Mouse (Mus musculus) adrenal gland, adult 2 months (tissue): ENCODE measurements around the gene Olfr1087. TPM values are rescaled to one million over a fixed set of nuclear protein-coding genes. Genes with fewer than 3 reads are reported as not detected.
"Not testable (repeated sequence)": the region's sequence is repeated elsewhere in the genome, so short reads cannot be mapped to it uniquely, and the experiment has no call there.

ENCODE experiments used
- DNase-seq: peaks from one replicate; pipeline ENCODE4 v3.0.0; 2021
- long read RNA-seq: library from polyadenylated mRNA; stranded (forward); transcript quantifications from one replicate; pipeline ENCODE4 v2.0.0, GENCODE M21; 2021
- polyA plus RNA-seq: library from polyadenylated mRNA; depleted of rRNA; stranded (reverse); fragments of >200 nt; gene quantifications from 2 replicates; pipeline ENCODE4 v1.2.3, GENCODE M21; 2012; rRNA removed
- total RNA-seq, 2 experiments: library from RNA; stranded (reverse); gene quantifications; 2 replicates each; pipeline ENCODE4 v1.2.3; 2021

Gene Olfr1087
- not detected for total RNA-seq
- not detected in 2 replicates for polyA plus RNA-seq
- long read RNA-seq, result 0 reads

- no peak for DNase-seq
These were observed at the start of gene Olfr1087 for GRCm38 (mm10) chr2:86698295-86698694. Olfr1087 (minus strand) TSS chr2:86698395.

- DNase-seq, result no peak
These were observed 35.4 kb upstream of the Olfr1087 start, which contains the start of gene Olfr1089 for GRCm38 (mm10) chr2:86733601-86734000. Olfr1089 (minus strand) TSS chr2:86733701.

GRCm38 (mm10) chr2:86679992-86680391, 18.2 kb downstream of the Olfr1087 start, which contains the start of gene Olfr1086:
Olfr1086 (minus strand) TSS chr2:86680092.
- DNase-seq, result no peak

- no peak for DNase-seq
These were observed 36.3 kb downstream of the Olfr1087 start, which contains the start of gene Olfr1085 for GRCm38 (mm10) chr2:86661919-86662318. Olfr1085 (minus strand) TSS chr2:86662019.

- DNase-seq, result not testable (repeated sequence)
These were observed 58.6 kb downstream of the Olfr1087 start, which contains the start of gene Olfr1084 for GRCm38 (mm10) chr2:86639625-86640024. Olfr1084 (minus strand) TSS chr2:86639725.

Other genes with a start within 250 kb of the Olfr1087 start
- gene Olfr1065, start 247.8 kb downstream of the Olfr1087 start, total RNA-seq, result not detected
- not detected in 2 replicates for gene Olfr1065, start 247.8 kb downstream of the Olfr1087 start, polyA plus RNA-seq
- gene Olfr1066, start 242.1 kb downstream of the Olfr1087 start, total RNA-seq, result not detected
- not detected in 2 replicates for gene Olfr1066, start 242.1 kb downstream of the Olfr1087 start, polyA plus RNA-seq
- not detected for gene Olfr228, start 211.0 kb downstream of the Olfr1087 start, total RNA-seq
- not detected in 2 replicates for gene Olfr228, start 211.0 kb downstream of the Olfr1087 start, polyA plus RNA-seq
- gene Olfr1076, start 189.9 kb downstream of the Olfr1087 start, total RNA-seq, result not detected
- not detected in 2 replicates for gene Olfr1076, start 189.9 kb downstream of the Olfr1087 start, polyA plus RNA-seq
- gene Olfr1079, start 155.9 kb downstream of the Olfr1087 start, total RNA-seq, result not detected
- gene Olfr1079, start 155.9 kb downstream of the Olfr1087 start, polyA plus RNA-seq, result not detected in 2 replicates
- not detected for gene Olfr1080, start 140.2 kb downstream of the Olfr1087 start, total RNA-seq
- not detected in 2 replicates for gene Olfr1080, start 140.2 kb downstream of the Olfr1087 start, polyA plus RNA-seq
- not detected for gene Olfr1082, start 99.4 kb downstream of the Olfr1087 start, total RNA-seq
- not detected in 2 replicates for gene Olfr1082, start 99.4 kb downstream of the Olfr1087 start, polyA plus RNA-seq
- gene Olfr1084, start 58.7 kb downstream of the Olfr1087 start, total RNA-seq, result not detected
- not detected in 2 replicates for gene Olfr1084, start 58.7 kb downstream of the Olfr1087 start, polyA plus RNA-seq
- not detected for gene Olfr1085, start 36.4 kb downstream of the Olfr1087 start, total RNA-seq
- not detected in 2 replicates for gene Olfr1085, start 36.4 kb downstream of the Olfr1087 start, polyA plus RNA-seq
- not detected for gene Olfr1086, start 18.3 kb downstream of the Olfr1087 start, total RNA-seq
- gene Olfr1086, start 18.3 kb downstream of the Olfr1087 start, polyA plus RNA-seq, result not detected in 2 replicates
- not detected for gene Olfr1089, start 35.3 kb upstream of the Olfr1087 start, total RNA-seq
- gene Olfr1089, start 35.3 kb upstream of the Olfr1087 start, polyA plus RNA-seq, result not detected in 2 replicates
- not detected for gene Olfr1090, start 60.6 kb upstream of the Olfr1087 start, total RNA-seq
- gene Olfr1090, start 60.6 kb upstream of the Olfr1087 start, polyA plus RNA-seq, result not detected in 2 replicates
- not detected for gene Olfr1093, start 84.1 kb upstream of the Olfr1087 start, total RNA-seq
- gene Olfr1093, start 84.1 kb upstream of the Olfr1087 start, polyA plus RNA-seq, result not detected in 2 replicates
- not detected for gene Olfr141, start 111.6 kb upstream of the Olfr1087 start, total RNA-seq
- not detected in 2 replicates for gene Olfr141, start 111.6 kb upstream of the Olfr1087 start, polyA plus RNA-seq
- gene Olfr1094, start 126.3 kb upstream of the Olfr1087 start, total RNA-seq, result not detected
- not detected in 2 replicates for gene Olfr1094, start 126.3 kb upstream of the Olfr1087 start, polyA plus RNA-seq
- not detected for gene Olfr1095, start 153.3 kb upstream of the Olfr1087 start, total RNA-seq
- not detected in 2 replicates for gene Olfr1095, start 153.3 kb upstream of the Olfr1087 start, polyA plus RNA-seq
- gene Gm13723, start 176.4 kb upstream of the Olfr1087 start, total RNA-seq, result not detected
- gene Gm13723, start 176.4 kb upstream of the Olfr1087 start, polyA plus RNA-seq, result not detected in 2 replicates
- gene Olfr1097, start 193.8 kb upstream of the Olfr1087 start, total RNA-seq, result not detected
- gene Olfr1097, start 193.8 kb upstream of the Olfr1087 start, polyA plus RNA-seq, result not detected in 2 replicates
- gene Olfr1098, start 226.2 kb upstream of the Olfr1087 start, total RNA-seq, result not detected
- gene Olfr1098, start 226.2 kb upstream of the Olfr1087 start, polyA plus RNA-seq, result not detected in 2 replicates